Mouse (Mus musculus) right cerebral cortex, adult 18-20 months (tissue): Measurements from ENCODE around the gene Cyb5r1.

Experiments
- DNase-seq: peaks from one replicate; pipeline ENCODE4 v3.0.0; 2022; ENCODE audit warnings: mixed read lengths

Cyb5r1 gene

GRCm38 (mm10) chr1:134405509-134406413, at the start of gene Cyb5r1:
Gene Cyb5r1 (plus strand): TSS chr1:134405559.
- DNase-seq = peak; percentile 75

GRCm38 (mm10) chr1:134357461-134357860, 47.9 kb upstream of the Cyb5r1 start:
- DNase-seq = no peak

DNA sequence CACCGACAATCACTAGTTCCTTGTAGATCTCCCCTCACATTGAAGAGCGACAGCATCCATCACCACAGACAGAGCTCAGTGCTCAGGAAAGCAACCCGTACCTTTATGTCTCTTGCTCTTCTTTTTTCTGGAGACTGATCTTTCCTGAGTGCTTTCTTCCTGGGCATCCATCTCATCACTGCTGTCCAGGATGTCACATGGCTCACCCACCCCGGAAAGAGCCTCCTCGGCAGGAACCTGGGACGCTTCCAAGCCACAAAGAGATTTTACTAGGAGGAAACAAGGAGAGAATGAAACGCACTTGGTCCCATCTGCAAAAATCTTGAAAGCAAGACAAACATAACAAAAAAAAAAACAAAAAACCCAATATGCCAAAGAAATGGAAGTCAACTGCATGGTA, 44.7 kb upstream of the Cyb5r1 start:
- no peak for DNase-seq

- DNase-seq = peak; percentile 34
Observed at GRCm38 (mm10) chr1:134361195-134361856, 44.0 kb upstream of the Cyb5r1 start.

DNA sequence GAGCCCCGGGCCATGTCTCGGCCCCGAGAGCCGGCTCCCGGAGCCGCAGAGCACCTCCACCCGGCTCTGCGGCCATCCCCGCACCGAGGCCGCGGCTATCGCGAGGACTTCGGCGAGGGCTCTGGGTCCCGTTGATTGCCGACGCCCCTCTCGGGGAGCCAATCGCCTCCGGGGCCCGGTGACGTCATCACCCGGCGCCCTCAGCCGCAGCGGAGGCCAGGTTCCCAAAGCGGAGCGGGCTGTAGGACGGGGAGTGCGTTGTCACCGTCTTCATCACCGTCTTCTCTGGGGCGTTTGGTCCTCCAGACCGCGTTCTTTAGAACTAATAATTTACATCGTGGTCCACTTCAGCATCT, 43.5 kb upstream of the Cyb5r1 start, which contains the start of gene Tmem183a:
Gene Tmem183a (minus strand): TSS at position 123 of the 356 bp plus-strand sequence.
- DNase-seq = peak; percentile 97

DNA sequence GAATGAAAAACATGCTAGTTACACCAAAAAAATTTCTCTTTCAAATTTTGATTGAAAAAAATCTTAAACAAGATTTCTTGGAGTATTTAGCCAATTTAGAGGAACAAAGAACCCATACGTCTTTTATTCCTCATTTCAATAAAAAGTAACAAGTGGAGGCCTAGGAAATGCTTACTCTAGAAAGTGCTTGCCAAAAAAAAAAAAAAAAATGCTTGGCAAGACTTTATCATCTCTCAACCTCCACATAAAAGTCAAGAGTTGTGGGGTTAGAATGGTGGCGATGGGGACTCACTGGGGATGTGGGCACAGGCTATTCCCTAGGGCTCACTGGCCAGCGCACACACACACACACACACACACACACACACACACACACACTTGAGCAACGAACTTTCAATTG, 42.2 kb upstream of the Cyb5r1 start:
- no peak for DNase-seq

- no peak for DNase-seq
Observed at GRCm38 (mm10) chr1:134365491-134365890, 39.9 kb upstream of the Cyb5r1 start.

DNA sequence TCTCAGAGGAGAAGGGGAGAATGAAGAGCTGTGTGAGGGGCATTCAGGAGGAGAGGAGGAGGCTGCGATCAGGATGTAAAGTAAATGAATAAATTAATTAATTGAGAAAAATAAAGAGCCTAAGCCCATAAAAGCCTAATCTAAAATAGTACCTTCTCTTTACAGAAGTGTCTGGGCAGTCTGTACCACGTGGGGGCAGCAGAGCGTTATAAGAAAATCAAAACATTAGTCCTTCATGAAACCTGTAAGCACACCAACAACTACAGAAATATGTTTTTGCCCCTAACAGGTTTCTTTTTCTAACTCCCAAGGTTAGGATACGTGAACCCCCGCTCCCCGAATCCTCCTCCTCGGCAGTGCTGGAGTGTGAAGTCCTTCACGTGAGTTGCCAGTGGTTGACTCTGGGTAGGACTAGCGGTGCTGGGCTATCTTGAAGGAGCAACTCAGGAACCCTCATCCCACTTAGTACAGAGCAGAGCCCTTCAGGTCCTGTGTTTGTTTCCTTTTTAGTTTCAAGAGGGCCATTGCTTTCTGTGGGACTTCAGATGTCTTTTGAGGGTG, 36.5 kb upstream of the Cyb5r1 start:
- peak; percentile 51 for DNase-seq

GRCm38 (mm10) chr1:134374124-134374523, 31.2 kb upstream of the Cyb5r1 start:
- DNase-seq = no peak

- DNase-seq = no peak
Observed at GRCm38 (mm10) chr1:134381051-134381450, 24.3 kb upstream of the Cyb5r1 start.

DNA sequence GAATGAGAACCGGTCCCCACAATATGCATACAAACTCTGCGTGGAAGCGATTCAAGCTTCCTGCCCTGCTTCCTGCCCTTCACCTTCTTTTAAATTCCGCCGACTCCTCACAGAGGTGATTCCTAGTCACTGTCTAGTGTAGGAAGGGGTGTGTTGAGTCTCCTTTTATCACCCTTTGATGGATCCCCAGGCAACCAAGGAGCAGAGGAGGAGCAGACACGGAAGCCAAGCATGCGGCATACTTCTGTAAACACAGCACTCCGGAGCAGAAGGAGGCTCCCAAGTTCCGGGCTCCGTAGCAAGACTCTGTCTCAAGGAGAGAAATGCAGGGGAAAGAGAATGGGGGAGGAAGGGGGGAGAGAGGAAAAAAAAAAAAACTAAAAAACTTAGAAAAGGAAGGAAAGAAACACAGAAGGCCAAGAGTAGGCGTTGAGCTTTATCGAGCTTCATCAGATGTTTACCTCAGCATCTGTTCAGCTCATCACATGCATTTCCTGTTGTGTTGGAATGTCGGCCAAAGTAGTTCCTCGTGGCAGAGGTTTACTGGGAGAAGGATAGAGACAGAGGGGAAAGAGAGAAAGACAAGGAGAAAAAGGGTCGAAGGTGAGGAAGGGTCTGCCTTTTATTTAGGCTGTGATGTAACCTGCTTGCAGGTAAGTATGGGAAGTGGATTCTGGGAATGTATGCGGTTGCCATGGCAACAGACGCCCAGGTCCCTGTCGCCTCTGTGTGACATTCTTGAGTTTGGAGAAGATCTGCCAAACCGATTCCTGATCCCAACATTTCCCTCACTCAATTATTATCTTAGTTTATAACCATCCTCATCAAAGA, 23.3 kb upstream of the Cyb5r1 start:
- DNase-seq = peak; percentile 34

DNA sequence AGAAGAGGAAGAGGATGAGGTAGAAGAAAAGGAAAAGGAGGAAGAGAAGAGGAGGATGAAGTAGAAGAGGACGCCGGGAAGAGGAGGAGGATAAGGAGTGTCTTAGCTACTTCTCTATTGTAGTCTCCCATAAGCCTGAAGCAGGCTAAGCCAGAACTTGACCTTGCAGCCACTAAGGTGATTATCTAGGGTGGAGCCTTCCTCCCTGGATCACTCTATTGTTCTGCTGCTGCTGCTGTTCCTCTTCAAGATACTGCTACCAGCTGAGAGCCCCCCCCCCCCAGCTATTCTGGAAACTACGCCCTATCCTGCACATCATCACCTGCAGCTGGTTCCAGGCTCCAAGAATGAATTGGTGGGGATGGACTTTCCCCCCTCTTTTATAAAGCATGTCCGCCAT, 20.8 kb upstream of the Cyb5r1 start:
- no peak for DNase-seq

DNA sequence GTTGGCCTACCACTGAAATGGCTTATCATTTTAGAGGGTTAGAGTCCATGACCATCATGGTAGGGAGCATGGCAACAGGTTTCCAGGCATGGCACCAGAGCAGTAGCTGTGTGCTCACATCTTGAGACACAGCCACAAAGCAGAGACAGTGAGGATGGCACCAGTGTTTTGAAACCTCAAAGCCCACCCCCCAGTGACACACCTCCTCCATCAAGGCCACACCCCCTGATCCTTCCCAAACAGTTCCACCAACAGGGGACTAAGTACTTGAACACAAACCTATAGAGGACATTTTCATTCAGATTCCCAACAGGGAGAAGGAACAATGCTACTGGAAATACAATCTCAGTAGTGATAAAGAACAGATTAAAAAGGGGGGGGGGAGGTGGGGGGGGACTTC, 20.2 kb upstream of the Cyb5r1 start:
- no peak for DNase-seq

- no peak for DNase-seq
Observed at GRCm38 (mm10) chr1:134385666-134386065, 19.7 kb upstream of the Cyb5r1 start, which contains the start of gene 4933406M09Rik. Gene 4933406M09Rik (plus strand): TSS chr1:134385940.

DNA sequence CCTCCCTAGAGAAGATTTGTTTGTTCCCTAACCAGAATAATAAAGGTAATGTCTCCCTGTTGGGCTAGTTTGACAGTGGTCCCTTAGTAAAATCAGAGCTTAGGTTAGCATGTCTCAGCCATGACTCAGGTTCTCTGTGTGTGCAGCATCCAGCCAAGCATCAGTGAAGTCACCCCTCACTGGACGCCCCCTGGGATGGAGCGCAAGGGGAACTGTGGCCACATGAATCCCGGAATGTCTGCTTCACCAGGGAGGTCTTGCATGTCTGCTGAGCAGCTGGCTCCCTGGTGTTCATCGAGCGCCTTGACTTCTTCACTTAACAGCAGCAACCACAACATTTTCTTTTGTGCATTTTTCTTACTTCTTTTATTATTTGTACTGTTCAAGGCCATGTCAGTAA, 11.5 kb upstream of the Cyb5r1 start:
- no peak for DNase-seq

GRCm38 (mm10) chr1:134398210-134398609, 7.1 kb upstream of the Cyb5r1 start:
- no peak for DNase-seq

- no peak for DNase-seq
Observed at GRCm38 (mm10) chr1:134399735-134400134, 5.6 kb upstream of the Cyb5r1 start.

- DNase-seq = no peak
Observed at GRCm38 (mm10) chr1:134406414-134406771, 1.0 kb downstream of the Cyb5r1 start.

DNA sequence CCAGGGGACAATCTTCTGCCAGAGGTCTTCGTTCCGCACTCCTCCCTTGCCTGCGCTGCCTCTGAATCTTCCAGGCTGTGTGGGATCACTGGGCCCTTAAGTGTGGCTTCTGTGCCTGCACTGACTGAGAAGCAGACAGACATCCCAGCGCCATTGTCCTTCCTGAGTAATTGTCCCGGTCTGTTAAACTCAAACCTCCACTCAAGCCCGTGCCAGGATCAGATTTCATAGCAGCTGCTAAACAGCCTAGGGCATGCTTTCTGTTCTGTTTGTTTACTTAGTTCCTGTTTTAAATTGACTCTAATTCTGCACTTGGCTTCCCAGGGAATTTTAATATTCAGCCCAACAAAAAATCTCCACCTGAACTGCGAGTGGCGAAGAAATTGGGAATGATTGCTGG, 2.7 kb downstream of the Cyb5r1 start:
- DNase-seq = no peak

DNA sequence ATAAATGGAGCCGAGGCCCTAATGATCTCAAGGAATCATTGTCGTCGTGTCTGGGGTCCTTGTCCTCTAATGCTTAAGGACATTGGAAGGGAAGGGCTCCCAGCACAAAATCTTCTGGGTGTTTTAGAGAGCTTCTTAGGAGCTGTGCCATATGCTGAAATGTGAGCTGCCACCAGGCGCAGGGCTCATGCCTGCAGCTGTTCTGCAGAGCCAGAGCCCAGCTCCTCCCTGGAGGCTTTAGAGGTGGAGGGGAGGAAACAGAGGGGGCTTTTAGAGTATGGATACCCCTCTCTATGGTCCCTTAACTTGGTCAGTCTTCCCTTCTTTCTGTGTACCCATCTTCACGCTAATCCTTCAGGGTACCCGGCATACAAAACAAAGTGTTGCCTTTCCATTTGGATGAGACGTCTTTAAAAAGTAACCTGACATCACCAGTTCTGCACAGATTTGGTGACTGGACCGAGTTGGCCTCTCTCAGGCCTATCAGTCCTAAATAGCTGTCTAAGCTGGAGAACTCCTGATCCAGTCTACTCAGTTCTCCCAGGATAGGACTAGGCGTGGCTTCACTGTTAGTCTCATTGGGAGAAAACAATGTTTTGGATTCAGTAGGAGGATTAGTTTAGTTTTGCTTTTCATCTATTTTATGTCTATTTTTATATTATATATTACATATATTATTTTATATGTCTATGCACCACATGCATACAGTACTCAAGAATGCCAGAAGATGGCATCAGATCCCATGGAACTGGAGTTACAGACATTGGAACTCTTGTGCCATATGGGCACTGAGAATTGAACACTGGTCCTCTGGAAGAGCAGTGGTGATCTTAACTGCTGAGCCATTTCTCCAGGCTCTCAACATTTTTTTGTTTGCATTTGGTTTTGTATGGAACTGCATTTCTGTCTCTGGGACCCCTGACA, 6.6 kb downstream of the Cyb5r1 start:
- DNase-seq = no peak

DNA sequence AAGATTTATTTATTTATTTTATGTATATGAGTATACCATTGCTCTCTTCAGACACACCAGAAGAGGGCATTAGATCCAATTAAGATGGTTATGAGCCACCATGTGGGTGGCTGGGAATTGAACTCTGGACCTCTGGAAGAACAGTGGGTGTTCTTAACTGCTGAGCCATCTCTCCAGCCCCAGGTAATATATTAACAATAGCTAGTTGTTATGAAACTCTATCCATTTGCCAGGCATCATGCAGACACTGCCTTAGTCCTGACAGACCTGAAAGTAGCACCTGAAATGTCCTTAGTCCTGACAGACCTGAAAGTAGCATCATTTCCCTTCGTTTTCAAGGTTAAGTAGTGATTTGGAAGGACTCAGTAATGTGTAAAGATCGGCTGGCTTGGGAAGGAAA, 8.7 kb downstream of the Cyb5r1 start:
- DNase-seq = no peak
